Mouse (Mus musculus) C2C12 (cell line): ENCODE results near the gene Ccdc162.
"Not testable (repeated sequence)": the region's sequence is repeated elsewhere in the genome, so short reads cannot be mapped to it uniquely, and the experiment has no call there.

ENCODE experiments used
- CEBPB ChIP-seq: IDR thresholded peaks from one replicate; pipeline ENCODE4 v1.6.1; 2011; ENCODE audit warnings: low read depth, mild to moderate bottlenecking, control low read depth, moderate library complexity
- CTCF ChIP-seq: IDR thresholded peaks from one replicate; pipeline ENCODE4 v1.5.1; 2011; ENCODE audit not compliant: control insufficient read depth, insufficient read depth, insufficient read length
- MAX ChIP-seq: IDR thresholded peaks from one replicate; pipeline ENCODE4 v1.6.1; 2011; ENCODE audit warnings: mild to moderate bottlenecking, control low read depth
- MYOG ChIP-seq: IDR thresholded peaks from one replicate; pipeline ENCODE4 v1.6.1; 2011; ENCODE audit not compliant: control insufficient read depth, insufficient read length; ENCODE audit errors: extremely low read depth
- USF1 ChIP-seq: IDR thresholded peaks from one replicate; pipeline ENCODE4 v1.6.1; 2011; ENCODE audit warnings: low read depth, mild to moderate bottlenecking, control low read depth, moderate library complexity

DNA sequence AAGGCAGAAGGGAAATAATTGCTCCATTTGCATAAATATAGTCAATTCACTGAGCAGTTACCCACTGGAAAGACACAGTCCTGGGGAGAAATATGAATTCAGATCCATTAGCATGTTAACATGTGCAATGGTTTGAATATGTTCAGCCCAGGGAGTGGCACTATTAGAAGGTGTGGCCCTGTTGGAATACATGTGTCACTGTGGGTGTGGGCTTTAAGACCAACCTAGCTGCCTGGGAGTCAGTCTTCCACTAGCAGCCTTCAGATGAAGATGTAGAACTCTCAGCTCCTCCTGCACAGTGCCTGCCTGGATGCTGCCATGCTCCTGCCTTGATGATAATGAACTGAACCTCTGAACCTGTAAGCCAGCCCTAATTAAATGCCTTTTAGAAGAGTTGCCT lies 60.8 kb downstream of the Ccdc162 start:
- not testable (repeated sequence) for TF ChIP-seq CTCF, MAX, USF1, CEBPB, MYOG
